Mouse (Mus musculus) spleen, adult 12 weeks (tissue): ENCODE data around the gene Acot7.

Experiments
- DNase-seq: peaks from one replicate; pipeline ENCODE4 v3.0.0; 2022; ENCODE audit warnings: low spot score

The Acot7 gene

DNA sequence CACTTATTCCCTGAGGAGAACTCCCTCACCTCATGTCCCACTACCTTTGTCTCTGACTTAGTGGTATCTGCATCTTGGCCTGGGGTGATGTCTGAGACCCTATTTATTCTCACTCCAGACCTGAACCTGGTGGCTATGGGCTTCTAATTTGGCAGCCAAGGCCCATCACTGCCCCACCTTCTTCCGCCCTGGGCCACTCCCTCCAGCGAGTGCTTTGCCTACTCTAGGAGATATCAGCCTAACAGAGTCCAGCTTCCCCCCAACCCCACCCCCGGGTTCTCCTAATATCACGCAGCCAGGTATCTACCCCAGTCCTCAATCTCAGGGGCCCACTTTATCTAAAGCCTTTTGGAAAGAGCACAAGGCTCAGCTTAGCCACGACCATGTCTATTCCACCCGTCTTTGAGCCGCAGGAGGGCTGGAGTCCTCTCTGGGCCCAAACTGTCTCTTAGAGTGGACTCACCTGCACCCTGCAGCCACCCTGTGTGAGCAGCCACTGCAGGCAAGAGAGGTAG, 26.4 kb upstream of the Acot7 start:
- no peak for DNase-seq

- no peak for DNase-seq
Measured at GRCm38 (mm10) chr4:152151966-152152544, 25.9 kb upstream of the Acot7 start, which contains the start of gene Espn. Gene Espn (minus strand): TSS chr4:152152371.

DNA sequence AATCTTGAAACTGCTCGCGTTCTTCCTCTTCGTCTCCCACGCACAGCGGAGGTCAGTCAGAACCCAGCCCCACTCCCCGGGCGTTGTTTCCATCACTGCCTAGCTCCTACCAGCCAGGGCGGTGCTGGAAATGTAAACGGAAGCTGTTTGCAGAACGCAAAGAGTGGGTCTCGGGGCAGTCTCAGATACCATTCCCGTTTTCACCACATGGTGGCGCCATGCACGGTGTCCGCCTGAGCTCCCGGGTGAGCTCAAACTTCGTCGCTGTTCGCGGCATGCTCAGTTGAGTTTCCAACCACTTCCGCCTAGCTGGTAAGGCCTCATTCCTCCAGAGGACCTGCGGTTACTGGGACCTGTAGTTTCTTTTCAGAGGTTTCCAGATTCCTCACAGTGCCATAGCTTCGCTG, 24.2 kb upstream of the Acot7 start:
- peak; percentile 79 for DNase-seq

DNA sequence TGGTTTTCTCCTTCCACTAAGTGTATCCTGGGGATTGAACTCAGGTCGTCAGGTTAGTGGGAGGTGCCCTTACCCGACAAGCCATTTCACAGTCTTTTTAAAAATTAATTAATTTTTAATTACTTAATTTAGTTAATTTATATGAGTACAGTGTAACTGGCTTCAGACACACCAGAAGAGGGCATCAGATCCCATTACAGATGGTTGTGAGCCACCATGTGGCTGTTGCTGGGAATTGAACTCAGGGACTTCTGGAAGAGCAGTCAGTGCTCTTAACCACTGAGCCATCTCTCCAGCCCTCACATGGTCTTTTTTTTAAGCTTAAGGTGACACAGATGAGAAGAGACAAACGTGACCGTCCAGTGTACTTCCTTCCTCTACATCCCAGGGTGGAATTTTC, 22.9 kb upstream of the Acot7 start:
- no peak for DNase-seq

- no peak for DNase-seq
Measured at GRCm38 (mm10) chr4:152157779-152158584, 20.0 kb upstream of the Acot7 start.

DNA sequence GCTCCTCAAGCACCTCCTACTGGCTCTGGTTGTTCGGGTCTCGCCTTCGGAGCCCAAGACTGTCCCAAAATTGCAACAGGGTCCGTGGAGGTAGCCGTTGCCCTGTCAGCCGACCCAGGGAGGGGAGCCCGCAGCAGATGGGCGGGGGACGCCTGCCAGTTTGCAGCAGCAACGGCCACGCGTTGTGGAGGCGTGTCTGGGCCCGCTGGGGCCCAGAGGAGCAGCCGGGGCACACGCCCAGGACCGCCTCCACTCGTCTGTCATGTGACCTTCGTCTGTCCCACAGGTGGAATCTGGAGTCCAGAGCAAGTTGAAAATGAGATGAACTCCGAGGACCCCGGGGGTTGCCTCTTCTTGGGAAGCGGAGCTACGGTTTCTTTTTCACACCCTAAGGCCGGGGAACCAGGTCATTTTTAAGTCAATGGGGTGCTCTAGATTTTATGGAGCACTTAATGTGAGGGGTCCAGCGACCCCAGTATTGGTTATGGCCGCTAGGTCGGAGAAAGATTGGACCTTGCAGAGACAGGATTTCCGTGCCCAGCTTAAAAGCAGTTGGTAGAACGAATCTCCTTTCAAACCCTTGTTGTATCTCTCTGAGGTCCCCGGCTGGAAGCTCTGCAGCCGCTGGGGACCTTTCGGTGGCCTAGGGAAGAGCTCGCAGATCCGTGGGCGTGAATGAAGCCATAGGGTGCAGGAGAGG, 19.2 kb upstream of the Acot7 start, which contains the start of gene Hes2:
Hes2 (plus strand) TSS at position 283 of the 700 bp plus-strand sequence.
- no peak for DNase-seq

GRCm38 (mm10) chr4:152159285-152159678, 18.7 kb upstream of the Acot7 start:
- DNase-seq: no peak

- no peak for DNase-seq
Measured at GRCm38 (mm10) chr4:152160748-152161147, 17.2 kb upstream of the Acot7 start.

DNA sequence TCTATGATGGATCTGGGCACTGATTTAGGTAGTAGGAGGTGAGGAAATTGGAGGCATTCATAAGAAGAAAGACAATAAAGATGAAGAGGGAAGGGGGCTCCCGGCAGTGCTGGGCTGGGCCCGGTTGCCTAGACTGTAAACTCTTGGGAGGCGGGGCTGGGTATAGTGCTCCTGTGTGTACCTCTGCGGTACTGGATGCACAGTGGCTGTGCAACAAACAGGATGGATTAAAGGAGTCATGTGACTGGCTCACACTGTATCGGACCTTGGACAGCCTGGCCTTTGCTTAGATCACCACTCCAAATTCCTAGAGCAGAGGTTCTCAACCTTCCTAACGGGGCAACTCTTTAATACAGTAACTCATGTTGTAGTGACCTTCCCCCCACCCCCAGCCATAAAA, 16.3 kb upstream of the Acot7 start:
- no peak for DNase-seq

DNA sequence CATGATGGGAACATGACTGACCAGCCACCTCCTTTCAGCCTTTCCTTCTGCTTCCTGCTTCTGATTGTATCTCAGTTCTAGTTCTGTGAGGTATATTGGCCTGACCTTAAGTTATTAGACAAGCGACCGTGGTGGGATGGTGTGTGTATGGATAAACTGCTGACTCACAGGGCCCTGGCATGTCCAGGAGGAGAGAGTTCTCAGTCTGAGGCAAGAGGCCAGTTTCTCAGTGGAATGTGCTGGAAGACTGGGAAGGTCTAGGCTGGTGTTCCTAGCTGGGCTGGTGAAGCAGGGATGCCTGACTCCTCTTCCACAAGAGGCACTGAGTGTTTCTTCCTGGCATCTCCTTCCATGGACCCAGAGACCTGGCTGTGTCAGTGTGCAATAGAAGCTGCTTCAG, 15.2 kb upstream of the Acot7 start:
- no peak for DNase-seq

DNA sequence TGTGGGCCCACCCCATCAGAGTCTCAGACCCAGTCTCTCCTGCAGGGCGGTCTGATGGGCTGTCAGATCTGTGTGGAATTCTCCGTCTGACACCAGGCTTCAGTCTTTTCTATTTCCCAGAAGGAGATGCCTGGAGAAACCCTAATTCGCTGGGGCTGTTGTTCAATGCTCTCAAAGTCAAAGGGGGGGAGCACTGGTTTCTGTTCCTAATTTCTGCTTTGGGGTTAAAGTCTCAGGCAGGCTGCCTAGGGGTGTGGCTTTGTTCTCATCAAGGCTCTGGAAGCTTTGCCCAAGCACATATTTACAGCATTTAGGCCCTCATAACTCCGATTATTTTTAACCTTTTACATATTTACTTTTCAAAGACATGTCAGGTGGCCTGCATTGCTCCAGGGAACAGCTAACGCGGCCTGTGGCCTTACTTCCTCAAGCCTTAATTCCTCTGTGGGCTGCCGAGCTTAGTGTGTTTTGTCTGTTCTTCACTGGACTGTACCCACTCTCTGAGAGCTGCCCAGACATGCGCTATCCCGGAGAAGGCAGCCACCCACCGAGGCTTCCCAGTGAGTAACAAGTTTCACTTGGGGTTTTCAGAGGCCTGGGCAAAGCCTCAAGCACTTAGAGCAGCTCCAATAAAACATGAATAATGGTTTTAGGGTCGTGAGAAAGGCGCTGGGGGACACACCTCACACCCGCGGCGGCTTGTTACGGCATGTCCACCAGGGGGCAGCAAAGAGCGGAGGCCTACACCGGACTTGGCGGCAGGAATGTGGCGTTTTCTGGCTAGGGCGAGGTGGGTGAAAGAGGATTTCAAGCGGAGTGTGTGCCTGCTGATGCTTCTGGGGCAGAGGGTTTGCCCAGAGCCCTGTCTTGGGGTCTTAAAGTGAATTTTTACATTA, 12.7 kb upstream of the Acot7 start:
- peak; percentile 59 for DNase-seq

DNA sequence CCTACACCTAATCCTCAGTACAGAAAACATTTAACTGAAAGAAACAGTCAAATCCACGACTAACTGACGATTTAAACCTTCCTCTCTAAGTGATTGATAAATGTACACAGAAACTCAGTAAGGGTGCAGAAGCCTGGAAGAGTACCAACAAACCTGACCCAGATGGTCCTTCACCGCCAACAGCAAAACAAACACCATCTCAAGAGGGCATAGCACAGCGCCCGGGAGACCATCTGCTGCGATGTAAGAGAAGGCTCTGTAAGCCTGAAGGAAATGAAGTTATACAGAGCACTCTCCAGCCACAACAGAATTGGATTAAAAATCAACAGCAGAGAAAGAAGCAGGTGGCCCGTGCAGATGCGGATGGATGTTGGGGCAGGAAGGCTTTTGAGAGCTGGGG, 9.9 kb upstream of the Acot7 start:
- no peak for DNase-seq

GRCm38 (mm10) chr4:152169103-152169502, 8.8 kb upstream of the Acot7 start:
- no peak for DNase-seq

GRCm38 (mm10) chr4:152170286-152170685, 7.6 kb upstream of the Acot7 start:
- DNase-seq: no peak

- no peak for DNase-seq
Measured at GRCm38 (mm10) chr4:152171543-152171942, 6.4 kb upstream of the Acot7 start.

DNA sequence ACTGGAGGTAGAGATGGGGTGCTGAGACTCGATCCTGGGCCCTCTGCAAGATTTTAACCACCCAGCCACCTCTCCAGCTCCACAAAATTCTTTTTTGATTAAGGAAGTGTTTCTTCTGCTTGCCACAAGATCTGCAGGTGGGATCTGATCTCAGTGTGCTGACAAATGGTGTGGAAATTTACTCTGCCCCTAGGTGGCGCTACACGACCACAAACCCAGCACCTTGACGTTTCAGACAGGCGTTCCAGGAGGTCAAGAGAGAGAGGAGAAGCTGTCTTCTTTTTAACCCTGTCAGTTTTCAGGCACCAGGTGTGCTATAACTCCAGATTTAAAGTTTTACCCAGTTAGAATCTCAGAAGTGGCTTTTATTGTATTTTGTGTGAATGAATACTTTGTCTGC, 4.9 kb upstream of the Acot7 start:
- DNase-seq: peak; percentile 67

DNA sequence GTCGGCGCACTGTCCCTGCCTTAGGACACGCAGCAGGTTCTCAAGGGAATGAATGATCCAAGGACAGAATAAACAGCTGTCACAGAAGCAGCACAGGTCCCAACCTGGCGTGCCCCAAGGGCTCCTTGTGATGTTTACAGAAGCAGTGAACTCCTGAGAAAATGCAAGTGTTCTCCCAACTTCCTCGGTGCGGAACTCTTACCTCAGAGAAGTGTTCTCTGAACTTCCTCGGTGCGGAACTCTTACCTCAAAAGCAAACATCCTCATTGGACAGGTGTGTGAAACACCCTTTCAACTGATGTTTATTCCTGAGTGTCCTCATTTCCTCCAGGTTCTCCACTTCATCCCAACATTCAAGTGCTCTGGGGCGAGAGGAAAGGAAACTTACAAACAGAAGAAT, 4.0 kb upstream of the Acot7 start:
- DNase-seq: no peak

DNA sequence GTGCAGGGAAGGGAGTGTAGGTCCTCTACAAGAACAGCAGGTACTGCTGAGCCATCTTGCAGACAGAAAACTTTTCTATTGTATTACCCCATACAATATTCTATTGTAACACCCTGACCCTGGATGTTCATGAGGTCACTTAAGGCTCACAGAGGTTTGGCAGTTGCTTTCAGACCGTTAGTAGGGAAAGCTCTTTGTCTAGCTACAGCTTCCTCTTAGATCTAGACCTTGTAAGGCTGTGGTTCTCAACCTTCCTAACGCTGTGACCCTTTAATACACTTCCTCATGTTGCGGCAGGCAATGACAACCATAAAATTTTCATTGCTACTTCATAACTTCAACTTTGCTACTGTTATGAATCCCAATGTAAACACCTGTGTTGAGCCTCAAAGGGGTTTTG, 1.3 kb upstream of the Acot7 start:
- DNase-seq: no peak

- DNase-seq: no peak
Measured at GRCm38 (mm10) chr4:152177174-152177536, 779 bp upstream of the Acot7 start.

GRCm38 (mm10) chr4:152178344-152178864, 470 bp downstream of the Acot7 start:
- DNase-seq: no peak

GRCm38 (mm10) chr4:152178916-152179705, 1.2 kb downstream of the Acot7 start:
- no peak for DNase-seq
